Mouse (Mus musculus): ENCODE measurements around the gene Gm853. TPM values are rescaled to one million over a fixed set of nuclear protein-coding genes. Genes with fewer than 3 reads are reported as not detected.

Gm853 gene
- polyA plus RNA-seq, 1 experiment from 2014 or later = not detected

- WGBS = 91% methylated on average over 12 of the region's 12 CpGs
- H3K4me2 ChIP-seq (ENCODE audit: low read depth, severe bottlenecking) = no peak overlapping the region
- ATAC-seq (ENCODE audit: insufficient number of reproducible peaks, low FRiP score, low TSS enrichment, low read depth) (no peak), DNase-seq (ENCODE audit: low spot score) (no peak)
- no peak overlapping the region for H3K9ac ChIP-seq (ENCODE audit: low read length)
- no peaks in the 10 kb centered on the region for H3K4me1 ChIP-seq (ENCODE audit: control insufficient read depth, insufficient read depth, low read length)
- H3K9me3 ChIP-seq (ENCODE audit: control insufficient read depth, low read length) = no peaks in the 10 kb centered on the region
- no peaks in the 10 kb centered on the region for H3K36me3 ChIP-seq (ENCODE audit: control insufficient read depth, insufficient read depth, low read length)
- H3K27me3 ChIP-seq (ENCODE audit: control insufficient read depth, insufficient read depth, low read length) = no peaks in the 10 kb centered on the region
- no peak overlapping the region for H3K4me3 ChIP-seq (ENCODE audit: low read depth, low read length)
- no peak overlapping the region for H3K27ac ChIP-seq (replicated peaks; ENCODE audit: low read depth, low read length)
Measured at GRCm38 (mm10) chr4:130186891-130187290, 35.3 kb downstream of the Gm853 start.

- no peak overlapping the region for H3K9ac ChIP-seq (ENCODE audit: low read length)
- no peaks in the 10 kb centered on the region for H3K27me3 ChIP-seq (ENCODE audit: control insufficient read depth, insufficient read depth, low read length)
- no peak overlapping the region for H3K4me2 ChIP-seq (ENCODE audit: low read depth, severe bottlenecking)
- ATAC-seq (ENCODE audit: insufficient number of reproducible peaks, low FRiP score, low TSS enrichment, low read depth) (no peak), DNase-seq (ENCODE audit: low spot score) (no peak)
- no peak overlapping the region for H3K27ac ChIP-seq (replicated peaks; ENCODE audit: low read depth, low read length)
- H3K4me1 ChIP-seq (ENCODE audit: control insufficient read depth, insufficient read depth, low read length) = no peaks in the 10 kb centered on the region
- H3K36me3 ChIP-seq (ENCODE audit: control insufficient read depth, insufficient read depth, low read length) = no peaks in the 10 kb centered on the region
- WGBS = 82% methylated on average over 9 of the region's 9 CpGs
- H3K9me3 ChIP-seq (ENCODE audit: control insufficient read depth, low read length) = no peaks in the 10 kb centered on the region
- no peak overlapping the region for H3K4me3 ChIP-seq (ENCODE audit: low read depth, low read length)
Measured at GRCm38 (mm10) chr4:130186450-130186849, 35.8 kb downstream of the Gm853 start.

GRCm38 (mm10) chr4:130183879-130184278 is 38.3 kb downstream of the Gm853 start:
- Histone ChIP-seq H3K4me1 (ENCODE audit: control insufficient read depth, insufficient read depth, low read length) (no peaks in the 10 kb centered on the region), H3K9me3 (ENCODE audit: control insufficient read depth, low read length) (no peaks in the 10 kb centered on the region), H3K4me2 (ENCODE audit: low read depth, severe bottlenecking) (no peak overlapping the region), H3K27me3 (ENCODE audit: control insufficient read depth, insufficient read depth, low read length) (no peaks in the 10 kb centered on the region), H3K4me3 (ENCODE audit: low read depth, low read length) (no peak overlapping the region), H3K9ac (ENCODE audit: low read length) (no peak overlapping the region), H3K27ac (replicated peaks; ENCODE audit: low read depth, low read length) (no peak overlapping the region), H3K36me3 (ENCODE audit: control insufficient read depth, insufficient read depth, low read length) (no peaks in the 10 kb centered on the region)
- WGBS = 80% methylated on average over 5 of the region's 5 CpGs
- no peak for ATAC-seq (ENCODE audit: insufficient number of reproducible peaks, low FRiP score, low TSS enrichment, low read depth)
- no peak for DNase-seq (ENCODE audit: low spot score)

GRCm38 (mm10) chr4:130183023-130183422 is 39.2 kb downstream of the Gm853 start:
- H3K27me3 ChIP-seq (ENCODE audit: control insufficient read depth, insufficient read depth, low read length) = no peaks in the 10 kb centered on the region
- no peaks in the 10 kb centered on the region for H3K36me3 ChIP-seq (ENCODE audit: control insufficient read depth, insufficient read depth, low read length)
- no peaks in the 10 kb centered on the region for H3K9me3 ChIP-seq (ENCODE audit: control insufficient read depth, low read length)
- H3K4me3 ChIP-seq (ENCODE audit: low read depth, low read length) = no peak overlapping the region
- no peaks in the 10 kb centered on the region for H3K4me1 ChIP-seq (ENCODE audit: control insufficient read depth, insufficient read depth, low read length)
- WGBS = 83% methylated on average over 13 of the region's 13 CpGs
- DNase-seq (ENCODE audit: low spot score) (no peak), ATAC-seq (ENCODE audit: insufficient number of reproducible peaks, low FRiP score, low TSS enrichment, low read depth) (no peak)
- no peak overlapping the region for H3K27ac ChIP-seq (replicated peaks; ENCODE audit: low read depth, low read length)
- no peak overlapping the region; the same call in 1 of the 2 replicates for H3K9ac ChIP-seq (ENCODE audit: low read length)
- no peak overlapping the region for H3K4me2 ChIP-seq (ENCODE audit: low read depth, severe bottlenecking)

- DNase-seq (ENCODE audit: low spot score) = no peak
- H3K4me1 ChIP-seq (ENCODE audit: control insufficient read depth, insufficient read depth, low read length) = no peaks in the 10 kb centered on the region
- H3K27me3 ChIP-seq (ENCODE audit: control insufficient read depth, insufficient read depth, low read length) = no peaks in the 10 kb centered on the region
- ATAC-seq (ENCODE audit: insufficient number of reproducible peaks, low FRiP score, low TSS enrichment, low read depth) = no peak
- no peak overlapping the region for H3K4me3 ChIP-seq (ENCODE audit: low read depth, low read length)
- H3K36me3 ChIP-seq (ENCODE audit: control insufficient read depth, insufficient read depth, low read length) = no peaks in the 10 kb centered on the region
- no peak overlapping the region for H3K4me2 ChIP-seq (ENCODE audit: low read depth, severe bottlenecking)
- H3K9ac ChIP-seq (ENCODE audit: low read length) = no peak overlapping the region
- H3K9me3 ChIP-seq (ENCODE audit: control insufficient read depth, low read length) = no peaks in the 10 kb centered on the region
- H3K27ac ChIP-seq (replicated peaks; ENCODE audit: low read depth, low read length) = no peak overlapping the region
- WGBS = 80% methylated on average over 4 of the region's 4 CpGs
Measured at GRCm38 (mm10) chr4:130181886-130182285, 40.3 kb downstream of the Gm853 start.

GRCm38 (mm10) chr4:130180909-130181602 is 41.1 kb downstream of the Gm853 start:
- Histone ChIP-seq H3K4me3 (ENCODE audit: low read depth, low read length) (no peak overlapping the region), H3K9ac (ENCODE audit: low read length) (no peak overlapping the region), H3K4me2 (ENCODE audit: low read depth, severe bottlenecking) (no peak overlapping the region), H3K4me1 (ENCODE audit: control insufficient read depth, insufficient read depth, low read length) (no peaks in the 10 kb centered on the region), H3K27ac (replicated peaks; ENCODE audit: low read depth, low read length) (no peak overlapping the region), H3K36me3 (ENCODE audit: control insufficient read depth, insufficient read depth, low read length) (no peaks in the 10 kb centered on the region), H3K9me3 (ENCODE audit: control insufficient read depth, low read length) (no peaks in the 10 kb centered on the region), H3K27me3 (ENCODE audit: control insufficient read depth, insufficient read depth, low read length) (no peaks in the 10 kb centered on the region)
- no peak for ATAC-seq (ENCODE audit: insufficient number of reproducible peaks, low FRiP score, low TSS enrichment, low read depth)
- DNase-seq (ENCODE audit: low spot score) = no peak
- 68% methylated on average over 7 of the region's 7 CpGs for WGBS

- Histone ChIP-seq H3K4me1 (ENCODE audit: control insufficient read depth, insufficient read depth, low read length) (peaks cover 8% of the 10 kb centered on the region), H3K4me3 (ENCODE audit: low read depth, low read length) (no peak overlapping the region), H3K36me3 (ENCODE audit: control insufficient read depth, insufficient read depth, low read length) (no peaks in the 10 kb centered on the region), H3K9ac (ENCODE audit: low read length) (no peak overlapping the region), H3K9me3 (ENCODE audit: control insufficient read depth, low read length) (no peaks in the 10 kb centered on the region), H3K4me2 (ENCODE audit: low read depth, severe bottlenecking) (no peak overlapping the region), H3K27ac (replicated peaks; ENCODE audit: low read depth, low read length) (no peak overlapping the region), H3K27me3 (ENCODE audit: control insufficient read depth, insufficient read depth, low read length) (peaks cover 4% of the 10 kb centered on the region)
- WGBS = 78% methylated on average over 3 of the region's 3 CpGs
- ATAC-seq (ENCODE audit: insufficient number of reproducible peaks, low FRiP score, low TSS enrichment, low read depth) (no peak), DNase-seq (ENCODE audit: low spot score) (no peak)
Measured at GRCm38 (mm10) chr4:130179876-130180275, 42.3 kb downstream of the Gm853 start.

GRCm38 (mm10) chr4:130177536-130177935 is 44.7 kb downstream of the Gm853 start:
- 62% methylated on average over 7 of the region's 7 CpGs for WGBS
- Histone ChIP-seq H3K27ac (replicated peaks; ENCODE audit: low read depth, low read length) (no peak overlapping the region), H3K4me3 (ENCODE audit: low read depth, low read length) (no peak overlapping the region), H3K4me1 (ENCODE audit: control insufficient read depth, insufficient read depth, low read length) (peaks cover 19% of the 10 kb centered on the region), H3K36me3 (ENCODE audit: control insufficient read depth, insufficient read depth, low read length) (no peaks in the 10 kb centered on the region), H3K9me3 (ENCODE audit: control insufficient read depth, low read length) (no peaks in the 10 kb centered on the region), H3K9ac (ENCODE audit: low read length) (no peak overlapping the region), H3K4me2 (ENCODE audit: low read depth, severe bottlenecking) (no peak overlapping the region), H3K27me3 (ENCODE audit: control insufficient read depth, insufficient read depth, low read length) (peaks cover 6% of the 10 kb centered on the region)
- ATAC-seq (ENCODE audit: insufficient number of reproducible peaks, low FRiP score, low TSS enrichment, low read depth) = no peak
- no peak for DNase-seq (ENCODE audit: low spot score)

GRCm38 (mm10) chr4:130177087-130177486 is 45.1 kb downstream of the Gm853 start:
- H3K27me3 ChIP-seq (ENCODE audit: control insufficient read depth, insufficient read depth, low read length) = peaks cover 6% of the 10 kb centered on the region

More at GRCm38 (mm10) chr4:130177087-130177486, 45.1 kb downstream of the Gm853 start:
- Histone ChIP-seq H3K27ac (replicated peaks; ENCODE audit: low read depth, low read length) (no peak overlapping the region), H3K36me3 (ENCODE audit: control insufficient read depth, insufficient read depth, low read length) (no peaks in the 10 kb centered on the region), H3K9ac (ENCODE audit: low read length) (no peak overlapping the region), H3K4me1 (ENCODE audit: control insufficient read depth, insufficient read depth, low read length) (peaks cover 23% of the 10 kb centered on the region), H3K4me3 (ENCODE audit: low read depth, low read length) (no peak overlapping the region), H3K4me2 (ENCODE audit: low read depth, severe bottlenecking) (no peak overlapping the region), H3K9me3 (ENCODE audit: control insufficient read depth, low read length) (no peaks in the 10 kb centered on the region)
- ATAC-seq (ENCODE audit: insufficient number of reproducible peaks, low FRiP score, low TSS enrichment, low read depth) (no peak), DNase-seq (ENCODE audit: low spot score) (no peak)
- WGBS = 77% methylated on average over 4 of the region's 4 CpGs
